Mouse (Mus musculus): Measurements from ENCODE around the gene Nos3.

The Nos3 gene

GRCm38 (mm10) chr5:24401969-24402368 lies 37.4 kb downstream of the Nos3 start:
- no peak for DNase-seq

- DNase-seq, result no peak
Observed at GRCm38 (mm10) chr5:24404594-24405360, 40.2 kb downstream of the Nos3 start.

GRCm38 (mm10) chr5:24405389-24405876 lies 40.8 kb downstream of the Nos3 start:
- DNase-seq, result no peak

GRCm38 (mm10) chr5:24408651-24409050 lies 44.0 kb downstream of the Nos3 start:
- DNase-seq, result no peak

- DNase-seq, result no peak
Observed at GRCm38 (mm10) chr5:24409466-24409865, 44.9 kb downstream of the Nos3 start.

DNA sequence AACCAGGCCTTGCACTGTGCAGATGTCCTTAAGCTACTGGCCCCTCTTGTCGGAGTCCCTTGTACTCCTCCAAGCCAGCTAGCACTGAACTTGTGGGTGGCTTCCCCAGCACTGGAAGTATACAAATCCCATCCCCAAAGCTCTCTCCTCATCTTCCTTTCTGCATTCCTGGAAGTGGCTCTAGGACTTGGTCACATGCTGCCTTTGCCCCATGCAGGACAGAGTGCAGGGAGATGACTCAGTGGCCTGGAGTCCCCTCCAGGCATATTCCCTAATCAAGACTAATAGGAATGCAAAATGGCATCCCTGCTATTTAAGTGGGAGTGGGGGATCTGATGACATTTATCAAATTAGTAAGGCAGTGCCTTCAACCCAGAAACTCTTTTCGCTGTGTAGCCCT lies 47.5 kb downstream of the Nos3 start:
- DNase-seq, result no peak

GRCm38 (mm10) chr5:24413042-24413693 lies 48.6 kb downstream of the Nos3 start, which contains the start of gene Asic3:
TSS of gene Asic3 (plus strand) at chr5:24413392.
- no peak for DNase-seq

- no peak for DNase-seq
Observed at GRCm38 (mm10) chr5:24413938-24414337, 49.3 kb downstream of the Nos3 start.

- DNase-seq, result peak; percentile 78
Observed at GRCm38 (mm10) chr5:24416222-24416736, 51.7 kb downstream of the Nos3 start.

GRCm38 (mm10) chr5:24417587-24417986 lies 53.0 kb downstream of the Nos3 start:
- DNase-seq, result no peak

DNA sequence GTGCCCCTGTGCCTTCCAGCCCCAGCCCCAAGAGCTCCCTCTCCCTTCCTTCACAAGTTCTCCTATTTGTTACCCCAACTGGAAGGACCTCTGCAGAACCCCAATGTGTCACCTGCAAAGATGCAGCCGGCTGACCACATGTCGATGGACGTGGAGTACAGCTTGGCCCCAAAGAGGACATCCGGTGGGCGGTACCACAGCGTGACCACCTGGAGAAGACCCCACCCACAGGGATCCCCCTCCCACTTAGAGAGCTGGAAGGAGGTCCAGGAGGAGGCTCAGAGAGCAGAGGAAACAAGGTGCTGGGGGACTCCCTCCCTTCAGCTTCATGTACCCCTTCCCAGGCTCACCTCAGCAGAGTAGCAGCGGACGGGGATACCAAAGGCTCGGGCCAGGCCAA lies 55.8 kb downstream of the Nos3 start:
- no peak for DNase-seq

- DNase-seq, result peak; percentile 98
Observed at GRCm38 (mm10) chr5:24423129-24424003, 58.8 kb downstream of the Nos3 start, which contains the start of the genes Cdk5 and Slc4a2. TSS of gene Cdk5 (minus strand) at chr5:24423530. TSS of gene Slc4a2 (plus strand) at chr5:24423837.

DNA sequence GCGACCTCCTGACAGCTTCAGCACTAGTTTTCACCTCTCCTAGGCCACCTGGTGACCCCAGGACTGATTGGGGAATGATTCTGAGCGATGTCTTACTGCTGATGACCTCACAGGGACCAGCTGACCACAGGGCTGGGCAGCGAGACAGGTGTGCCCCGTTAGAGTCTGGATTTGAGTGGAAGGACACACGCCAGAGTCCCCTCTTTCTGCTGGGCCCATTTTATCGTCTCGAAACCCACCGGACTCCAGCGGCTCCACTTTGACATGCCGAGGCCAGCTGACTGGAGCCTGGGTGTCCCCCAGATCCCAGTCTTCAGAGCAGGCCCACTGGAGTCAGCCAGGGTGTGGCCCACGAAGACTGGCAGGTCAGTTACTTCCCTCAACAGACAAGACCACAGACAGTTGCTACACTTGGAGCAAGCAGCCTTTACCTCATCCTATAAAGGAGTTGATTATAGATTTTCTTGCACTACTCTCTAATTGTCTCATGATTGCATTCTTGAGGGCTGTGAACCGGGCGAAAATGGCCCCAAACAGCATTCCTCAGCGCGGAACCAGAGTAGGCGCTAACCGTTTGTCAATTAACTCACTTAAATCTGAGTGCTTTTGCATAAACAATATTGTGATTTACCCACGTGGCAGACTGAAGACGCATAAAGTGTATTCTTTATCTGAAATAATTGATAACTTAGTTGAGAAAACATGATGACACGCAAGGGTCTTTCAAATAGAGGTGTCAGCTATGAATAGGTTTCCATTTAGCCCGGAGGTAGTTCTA lies 59.6 kb downstream of the Nos3 start:
- peak; percentile 39 for DNase-seq

DNA sequence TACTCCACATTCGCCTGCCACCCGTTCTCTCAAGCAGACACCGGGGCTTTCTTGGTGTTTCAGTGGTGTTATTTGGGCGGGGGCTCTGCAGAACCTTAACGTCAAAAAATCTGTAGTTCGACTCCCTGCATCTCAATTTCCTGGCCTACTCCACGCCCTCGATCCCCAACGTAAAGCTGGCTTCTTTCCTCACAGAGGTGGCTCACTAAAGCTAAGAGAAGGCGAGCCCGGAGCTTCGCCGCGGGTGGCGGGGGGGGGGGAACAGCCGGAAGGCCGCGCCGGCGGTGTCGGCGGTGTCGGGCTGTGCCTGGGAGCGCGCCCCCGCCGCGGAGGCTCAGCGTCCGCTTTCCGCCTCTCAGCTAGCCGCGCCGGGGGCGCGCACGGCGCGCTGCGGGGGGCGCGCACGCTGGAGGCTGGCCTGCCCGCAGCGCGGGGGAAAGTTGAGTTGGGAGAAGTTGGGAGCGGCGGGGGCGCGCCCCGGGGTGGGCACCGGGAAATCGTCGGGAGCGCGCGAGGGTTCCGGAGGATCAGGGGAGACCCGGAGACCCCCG lies 60.3 kb downstream of the Nos3 start:
- peak; percentile 91 for DNase-seq

GRCm38 (mm10) chr5:24425421-24426036 lies 60.9 kb downstream of the Nos3 start:
- peak; percentile 84 for DNase-seq

- peak; percentile 59 for DNase-seq
Observed at GRCm38 (mm10) chr5:24426037-24426432, 61.4 kb downstream of the Nos3 start.

- no peak for DNase-seq
Observed at GRCm38 (mm10) chr5:24426556-24427284, 62.1 kb downstream of the Nos3 start.

- no peak for DNase-seq
Observed at GRCm38 (mm10) chr5:24427285-24427633, 62.6 kb downstream of the Nos3 start.

- DNase-seq, result no peak
Observed at GRCm38 (mm10) chr5:24427981-24428402, 63.4 kb downstream of the Nos3 start.

GRCm38 (mm10) chr5:24428596-24428995 lies 64.0 kb downstream of the Nos3 start:
- DNase-seq, result no peak

GRCm38 (mm10) chr5:24433993-24434392 lies 69.4 kb downstream of the Nos3 start:
- no peak for DNase-seq

Measured in thymus, postnatal 4 days (tissue).